Mouse (Mus musculus): Measurements from ENCODE around the gene Pcbp2.

Pcbp2 gene

DNA sequence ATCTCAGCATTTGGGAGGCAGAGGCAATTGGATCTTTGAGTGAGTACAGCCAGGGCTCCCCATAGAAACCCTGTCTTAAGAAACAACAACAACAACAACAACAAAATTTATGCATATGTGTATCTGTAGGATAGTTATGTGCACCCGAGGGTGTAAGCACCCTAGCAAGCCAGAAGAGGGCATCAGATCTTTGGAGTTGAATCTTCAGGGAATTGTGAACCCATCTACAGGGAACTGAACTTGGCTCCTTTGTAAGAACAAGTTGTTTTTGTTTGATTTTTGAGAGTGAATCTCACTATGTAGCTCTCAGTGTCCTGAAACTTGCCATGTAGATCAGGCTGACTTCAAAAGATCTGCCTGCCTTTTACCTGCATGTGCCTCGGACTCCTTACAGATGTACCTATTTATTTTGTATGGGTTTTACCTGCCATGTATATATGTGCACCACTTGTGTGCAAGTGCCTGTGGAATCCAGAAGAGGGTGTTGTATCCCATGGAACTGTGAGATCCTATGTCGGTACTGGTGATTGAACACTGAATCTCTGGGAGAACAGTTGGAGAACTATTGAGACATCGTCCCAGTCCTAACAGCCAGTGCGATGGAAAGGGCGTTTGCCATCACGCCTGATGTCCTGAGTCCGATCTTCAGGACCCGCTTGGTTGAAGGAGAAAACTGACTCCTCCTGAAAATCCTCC is 1.5 kb upstream of the Pcbp2 start:
- no peak for DNase-seq

DNA sequence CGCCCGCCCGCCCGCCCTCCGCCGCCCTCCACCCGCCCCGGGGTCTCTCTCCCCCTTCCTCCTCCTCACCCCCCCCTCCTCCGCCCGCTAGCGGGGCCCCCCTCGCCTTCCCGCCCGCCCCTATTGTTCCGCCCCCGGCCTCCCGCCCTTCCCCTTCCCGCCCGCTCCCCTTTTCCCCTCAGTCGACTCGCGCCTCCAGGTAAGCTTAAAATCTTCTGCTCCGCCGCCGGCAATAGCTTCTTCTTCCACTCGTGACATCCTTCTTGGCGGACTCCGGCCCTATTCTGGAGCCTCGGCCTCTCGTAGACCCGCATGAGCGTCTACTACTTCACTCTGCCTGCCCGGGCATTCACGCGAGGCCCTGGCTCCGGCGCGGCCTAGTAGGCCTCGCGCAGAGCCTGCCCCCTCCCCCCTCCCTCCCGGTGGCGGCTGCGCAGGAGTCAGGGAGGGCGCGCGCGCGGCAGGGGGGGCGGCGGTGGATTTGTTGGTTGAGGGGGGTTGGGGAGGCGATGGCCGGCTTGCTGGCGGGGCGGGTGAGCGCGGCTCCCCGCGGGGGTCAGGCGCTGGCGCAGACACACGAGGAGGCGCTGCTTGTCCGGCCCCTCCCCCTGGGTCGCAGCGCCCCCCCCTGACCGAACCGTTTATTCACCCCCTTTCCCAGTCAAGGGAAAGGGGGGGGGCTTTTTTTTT is 411 bp downstream of the Pcbp2 start:
- DNase-seq, result peak; percentile 84

DNA sequence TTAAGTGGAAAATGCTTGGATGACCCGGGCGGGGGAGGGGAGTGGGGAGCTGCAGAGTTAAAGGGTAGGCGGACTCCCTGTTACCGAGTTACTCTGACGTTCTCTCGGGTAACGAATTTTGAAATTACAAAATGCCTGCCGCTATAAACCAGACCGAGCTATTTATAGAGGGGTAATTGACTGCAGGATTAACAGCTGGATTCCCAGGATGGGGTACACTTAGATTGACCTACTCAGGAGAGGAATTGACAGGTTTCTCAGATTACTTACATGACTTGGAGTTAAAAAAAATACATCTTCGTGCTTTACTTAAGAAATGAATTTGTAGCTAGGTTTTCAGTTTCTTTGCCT is 931 bp downstream of the Pcbp2 start:
- no peak for DNase-seq

DNA sequence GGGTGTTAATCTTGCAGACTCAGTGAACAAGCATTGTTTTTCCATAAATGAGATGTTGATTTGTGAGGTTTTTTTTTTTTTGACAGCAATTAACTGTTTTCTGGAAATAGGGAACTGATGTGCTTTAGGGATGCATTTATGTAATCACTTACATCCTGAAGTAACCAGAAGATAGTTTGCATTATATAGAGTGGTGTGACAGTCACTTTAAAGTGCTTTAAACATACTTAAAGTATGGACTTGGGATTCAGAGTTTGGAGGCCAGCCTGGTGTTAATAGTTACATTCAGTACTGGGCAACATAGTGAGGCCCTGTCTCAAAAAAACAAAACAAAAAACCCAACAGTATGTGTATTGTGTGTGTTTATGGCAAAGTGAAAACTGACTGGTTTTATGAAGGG is 1.4 kb downstream of the Pcbp2 start:
- DNase-seq, result no peak

DNA sequence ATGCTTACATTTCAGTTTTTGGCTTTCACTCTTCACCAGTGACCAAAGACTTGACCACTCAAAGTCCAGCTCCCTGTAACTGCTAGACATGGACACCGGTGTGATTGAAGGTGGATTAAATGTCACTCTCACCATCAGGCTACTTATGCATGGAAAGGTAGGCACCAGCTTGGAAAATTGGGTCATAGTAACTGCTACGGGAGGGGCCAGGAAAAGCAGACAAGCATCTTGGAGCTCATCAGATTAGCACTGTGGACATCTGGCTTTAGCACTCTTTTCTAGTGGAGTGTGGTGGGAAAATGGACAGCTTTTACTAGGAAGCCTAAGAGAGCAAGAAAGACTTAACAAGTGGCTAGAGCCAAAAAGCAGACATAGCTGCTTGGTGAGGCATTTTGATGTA is 2.9 kb downstream of the Pcbp2 start:
- DNase-seq, result no peak

DNA sequence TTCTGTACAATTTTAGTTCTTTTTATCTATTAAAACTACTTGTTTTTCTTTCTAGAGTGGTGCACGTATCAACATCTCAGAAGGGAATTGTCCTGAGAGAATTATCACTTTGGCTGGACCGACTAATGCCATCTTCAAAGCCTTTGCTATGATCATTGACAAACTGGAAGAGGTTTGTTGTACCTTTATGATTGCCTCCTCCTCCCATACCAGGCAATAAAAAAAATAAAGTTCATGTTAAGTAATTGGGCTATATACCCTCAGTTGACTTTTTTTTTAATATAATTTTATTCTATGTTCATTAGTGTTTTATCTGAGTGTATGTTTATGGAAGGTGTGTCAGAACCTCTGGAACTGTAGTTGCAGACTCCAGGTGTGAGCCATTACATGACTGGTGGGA is 4.2 kb downstream of the Pcbp2 start:
- no peak for DNase-seq

DNA sequence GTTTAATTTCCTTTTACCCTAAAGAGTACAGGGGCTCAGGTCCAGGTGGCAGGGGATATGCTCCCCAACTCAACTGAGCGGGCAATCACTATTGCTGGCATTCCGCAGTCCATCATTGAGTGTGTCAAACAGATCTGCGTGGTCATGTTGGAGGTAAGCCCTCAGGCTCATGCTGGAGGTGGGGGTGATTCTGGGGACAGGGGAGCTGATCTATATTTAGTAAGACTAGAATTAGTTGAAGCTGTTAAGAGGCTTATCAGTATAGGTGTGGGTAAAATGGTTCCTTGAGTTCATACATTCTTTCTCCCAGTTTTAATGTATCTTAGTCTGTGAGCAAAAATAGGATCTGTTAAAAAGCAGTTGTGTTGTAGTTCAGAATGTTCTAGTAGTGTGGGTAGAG is 12.8 kb downstream of the Pcbp2 start:
- no peak for DNase-seq

DNA sequence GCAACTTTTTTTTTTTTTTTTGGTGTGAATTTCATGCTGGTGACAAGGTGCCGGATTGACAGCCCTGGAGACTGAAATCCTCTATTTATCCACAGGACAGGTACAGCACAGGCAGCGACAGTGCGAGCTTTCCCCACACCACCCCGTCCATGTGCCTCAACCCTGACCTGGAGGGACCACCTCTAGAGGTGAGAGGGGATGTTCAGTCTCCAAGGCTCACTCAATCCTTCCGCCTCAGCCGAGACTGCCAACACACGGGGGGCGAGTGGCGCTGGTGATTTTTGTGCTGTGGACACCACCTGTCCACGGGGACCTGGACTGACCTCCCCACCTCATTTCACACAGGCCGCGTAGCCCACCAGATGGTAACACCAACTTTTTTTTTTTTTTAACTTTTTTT is 15.5 kb downstream of the Pcbp2 start:
- DNase-seq, result no peak

DNA sequence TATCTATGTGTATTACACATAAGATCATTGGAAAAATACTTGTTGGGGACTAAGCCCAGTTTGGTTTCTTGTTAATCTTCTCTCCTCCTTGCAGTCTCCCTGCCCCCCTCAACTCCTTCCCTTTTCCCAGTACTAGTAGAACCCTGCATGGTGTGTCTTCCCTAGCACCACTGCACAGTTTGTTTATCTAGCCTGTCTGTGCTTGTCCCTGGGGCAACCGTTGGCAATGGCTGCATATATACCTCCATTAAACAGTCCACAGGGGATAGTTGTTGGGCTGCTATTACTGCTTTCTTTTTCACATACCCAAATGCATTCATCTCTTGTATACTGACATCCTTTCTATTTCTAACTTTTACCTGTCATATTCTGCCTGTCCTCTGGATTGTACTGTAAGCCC is 17.3 kb downstream of the Pcbp2 start:
- DNase-seq, result no peak

DNA sequence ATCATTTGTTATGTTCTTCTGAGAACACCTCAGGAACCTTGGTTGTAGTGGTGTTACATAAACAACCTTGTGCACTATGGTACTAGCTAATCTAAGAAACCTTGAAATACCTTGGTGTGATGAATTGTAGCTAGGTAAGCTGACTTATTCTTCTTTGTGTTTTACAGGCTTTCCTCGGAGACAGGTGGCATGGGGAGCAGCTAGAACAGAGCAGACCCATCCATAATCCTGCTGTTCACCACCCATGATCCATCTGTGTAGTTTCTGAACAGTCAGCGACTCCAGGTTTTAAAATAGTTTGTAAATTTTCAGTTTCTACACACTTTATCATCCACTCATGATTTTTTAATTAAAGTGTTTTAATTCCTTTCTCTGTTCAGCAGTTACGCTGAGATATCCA is 28.0 kb downstream of the Pcbp2 start:
- no peak for DNase-seq

DNA sequence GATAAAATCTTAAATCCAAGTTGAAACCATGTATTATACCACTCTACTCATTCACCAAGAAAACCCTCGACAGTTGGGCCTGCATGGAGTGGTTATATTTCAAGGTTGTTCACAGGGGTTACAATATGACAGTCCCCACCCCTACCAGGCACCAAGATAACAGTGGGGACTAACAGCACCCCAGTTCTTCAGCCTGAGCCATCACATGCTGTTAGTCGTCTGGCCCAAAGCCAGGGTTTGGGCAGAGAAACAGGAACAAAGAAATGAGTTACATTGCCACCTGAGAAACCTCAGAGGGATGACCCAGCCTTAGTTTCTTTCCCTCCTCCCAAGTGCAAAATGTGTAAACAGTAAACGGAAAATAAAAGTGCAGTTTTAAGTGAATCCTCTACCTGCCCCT is 29.0 kb downstream of the Pcbp2 start:
- no peak for DNase-seq

DNA sequence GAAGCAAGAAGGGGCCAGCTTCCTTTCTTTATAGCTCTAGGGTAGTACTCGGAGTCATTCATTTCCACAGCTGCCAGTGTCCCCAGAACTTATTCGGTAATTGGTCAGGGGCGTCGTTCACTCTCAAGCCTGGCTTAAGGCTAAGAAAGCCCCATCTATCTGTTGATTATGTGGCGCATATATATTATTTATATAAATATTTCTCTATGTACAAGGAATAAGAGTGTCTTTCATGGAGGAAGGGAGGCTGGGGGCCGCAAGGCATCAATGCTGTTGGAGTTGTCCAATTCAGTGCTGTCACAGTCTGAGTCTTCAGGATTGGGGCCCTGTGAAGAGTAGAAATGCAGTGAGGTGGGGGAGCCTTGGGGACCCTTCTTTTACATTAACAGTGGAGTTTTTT is 29.5 kb downstream of the Pcbp2 start:
- no peak for DNase-seq

DNA sequence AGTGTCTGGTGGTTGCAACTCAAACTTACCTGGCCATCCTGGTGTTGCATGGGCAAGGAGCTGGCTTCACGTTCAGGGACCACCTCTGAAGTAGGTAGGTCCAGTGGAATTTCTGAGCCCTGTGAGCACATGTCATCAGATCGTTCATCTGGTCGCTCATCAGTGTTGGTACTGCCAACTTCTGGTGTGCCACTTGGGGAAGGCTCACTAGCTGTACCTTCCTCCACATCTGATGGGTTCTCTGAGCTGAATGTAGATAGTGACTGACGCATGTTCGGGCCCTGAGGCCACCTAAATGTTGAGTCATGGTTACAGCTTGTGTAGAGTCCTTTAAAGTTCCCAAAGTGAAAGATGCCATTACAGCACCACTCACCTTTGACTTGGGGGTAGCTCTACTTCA is 30.1 kb downstream of the Pcbp2 start:
- no peak for DNase-seq

DNA sequence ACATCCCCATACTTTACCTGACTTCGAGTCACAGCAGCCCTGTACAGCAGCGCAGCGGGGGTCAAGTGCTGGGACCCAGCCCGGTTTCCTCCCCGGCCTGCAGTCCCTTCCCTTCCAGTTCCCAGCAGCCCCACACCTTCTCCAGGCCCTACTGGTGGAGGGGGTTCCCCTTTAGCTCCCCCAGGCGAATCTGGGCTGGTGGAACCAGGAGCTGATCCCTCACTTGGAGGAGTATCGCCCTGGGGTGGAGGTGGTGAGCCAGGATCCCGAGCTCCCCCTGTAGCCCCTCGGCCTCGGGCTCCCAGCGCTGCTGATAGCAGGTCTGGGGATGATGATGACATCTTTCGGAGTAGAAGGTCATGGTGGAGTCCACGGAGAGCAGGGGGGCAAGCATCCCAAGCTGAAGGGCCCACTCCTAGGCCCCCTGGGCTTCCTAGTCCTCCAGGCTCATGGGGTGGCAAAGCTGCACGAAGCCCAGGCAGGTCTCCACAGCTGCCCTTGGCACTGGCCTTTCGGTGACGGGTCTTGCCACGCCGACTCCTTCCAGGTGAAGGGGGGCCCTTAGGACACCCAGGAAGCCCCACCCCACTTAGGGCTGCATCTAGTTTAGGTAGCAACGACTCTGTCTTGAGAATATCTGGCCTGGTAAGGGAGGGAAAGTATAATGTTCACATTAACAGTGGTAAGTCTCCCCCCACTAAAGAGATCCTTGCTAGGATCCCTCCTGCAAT is 30.9 kb downstream of the Pcbp2 start:
- no peak for DNase-seq

DNA sequence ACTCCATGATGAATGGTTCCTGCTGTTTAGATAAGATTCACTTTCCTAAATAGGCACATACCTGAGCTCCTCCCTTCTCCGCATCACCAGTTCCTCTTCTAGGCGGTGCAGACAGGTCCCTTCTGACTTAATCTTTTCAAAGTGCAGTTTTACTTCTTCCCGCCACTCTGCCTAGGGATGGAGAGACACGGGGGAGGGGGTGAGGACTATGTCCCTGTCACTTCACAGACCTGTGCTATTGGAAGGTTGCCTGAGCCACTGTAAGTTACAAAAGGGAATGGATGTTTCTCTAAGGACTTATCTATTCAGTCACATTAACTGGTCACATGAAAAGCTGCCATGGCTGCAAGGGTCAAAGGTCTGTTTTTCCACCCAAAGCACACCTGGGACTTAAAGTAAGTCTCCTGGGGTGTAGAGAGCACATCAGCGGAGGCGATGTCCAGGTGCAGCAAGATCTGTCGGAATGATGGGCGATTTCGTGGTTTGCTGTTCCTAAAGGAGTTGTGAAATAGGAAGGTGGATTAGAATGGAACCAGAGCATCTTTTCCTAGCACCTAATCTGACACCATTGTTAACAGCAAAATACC is 32.0 kb downstream of the Pcbp2 start:
- DNase-seq, result no peak

DNA sequence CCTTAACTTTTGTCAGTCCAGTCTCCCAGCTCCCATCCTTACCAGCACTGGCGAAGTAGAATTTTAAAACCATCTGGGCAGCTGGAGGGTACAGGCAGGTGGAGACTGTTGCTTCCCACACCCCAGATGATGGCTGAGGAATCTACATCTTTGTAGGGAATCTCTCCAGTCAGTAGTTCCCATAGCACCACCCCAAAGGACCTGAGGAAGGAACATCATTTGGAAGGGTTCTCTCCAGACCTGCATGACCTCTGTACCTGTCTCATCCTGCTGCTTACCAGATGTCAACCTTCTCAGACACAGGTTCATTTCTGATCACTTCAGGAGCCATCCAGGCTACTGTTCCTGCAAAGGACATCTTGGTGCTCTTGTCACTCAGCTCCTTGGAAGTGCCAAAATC is 33.1 kb downstream of the Pcbp2 start, which contains the start of gene Gm10337:
Gene Gm10337, plus strand, starts transcription at position 276 of the 400 bp plus-strand sequence.
- DNase-seq, result no peak

DNA sequence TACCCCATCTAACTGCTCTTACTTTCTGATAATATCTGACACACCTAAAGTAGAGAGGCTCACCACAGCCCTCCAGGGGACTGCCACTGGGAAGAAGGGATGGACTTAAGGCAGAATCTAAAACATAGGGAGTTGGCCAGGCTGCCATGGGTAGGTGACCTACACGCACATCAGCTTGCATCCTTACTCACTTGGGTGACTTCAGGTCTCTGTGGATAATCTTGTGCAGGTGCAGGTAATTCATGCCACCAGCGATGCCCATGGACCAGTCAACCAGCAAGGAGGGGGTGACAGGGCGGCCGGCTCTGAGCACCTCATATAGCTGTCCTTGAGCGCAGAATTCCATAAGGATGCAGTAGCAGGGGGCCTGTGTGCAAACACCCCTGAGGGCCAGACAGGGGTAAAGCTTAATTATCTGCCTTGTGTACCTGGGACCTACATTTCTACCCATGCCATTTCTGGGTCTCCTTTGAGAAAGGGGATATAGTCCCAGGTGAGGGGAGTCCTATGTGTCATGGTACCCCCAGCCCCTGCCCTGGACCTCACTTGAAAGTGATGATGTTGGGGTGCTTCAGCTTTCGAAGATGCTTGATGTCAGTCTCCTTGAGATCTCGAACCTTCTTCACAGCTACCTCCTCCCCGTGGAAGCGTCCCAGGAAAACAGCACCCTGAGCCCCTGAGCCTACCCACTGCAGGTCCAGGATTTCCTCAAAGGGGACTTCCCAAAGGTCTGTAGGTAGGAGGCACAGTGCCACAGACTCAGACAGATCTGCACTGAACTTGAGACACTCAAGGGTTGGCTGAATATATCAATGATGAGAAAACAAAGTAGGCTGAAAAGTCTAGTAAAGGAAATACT is 33.8 kb downstream of the Pcbp2 start:
- no peak for DNase-seq

DNA sequence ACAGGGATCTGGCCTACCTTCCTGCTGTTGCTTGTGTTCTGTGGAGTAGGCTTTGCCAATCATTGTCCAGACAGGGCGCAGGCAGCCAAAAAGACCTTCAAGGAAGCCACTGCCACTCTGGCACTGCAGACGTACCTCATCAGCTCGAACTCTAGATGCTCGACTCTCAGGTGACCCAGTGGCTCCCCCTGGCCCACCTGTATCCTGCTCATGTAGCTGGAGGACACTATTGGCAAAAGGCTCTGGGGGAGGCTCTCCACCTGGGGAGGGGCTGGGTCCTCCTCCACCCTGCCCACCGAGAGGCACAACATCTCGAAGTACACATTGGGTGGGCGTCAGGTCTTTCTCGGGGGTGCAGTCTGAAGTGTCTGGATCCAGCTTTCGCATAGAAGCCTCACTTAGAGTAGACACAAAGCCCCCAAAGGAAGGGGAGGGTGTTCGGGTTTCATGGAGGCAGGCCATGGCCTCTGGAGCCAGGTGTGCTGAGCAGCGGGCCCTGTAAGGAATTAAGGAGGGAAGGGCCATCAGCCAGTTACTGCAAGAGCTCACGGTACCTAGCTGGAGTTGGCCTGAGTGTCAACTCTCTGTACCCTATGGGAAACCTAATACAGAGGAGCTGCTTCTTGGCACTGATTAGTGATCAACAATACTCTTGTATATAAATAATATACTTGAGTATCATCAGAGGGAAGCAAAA is 34.9 kb downstream of the Pcbp2 start:
- DNase-seq, result no peak

DNA sequence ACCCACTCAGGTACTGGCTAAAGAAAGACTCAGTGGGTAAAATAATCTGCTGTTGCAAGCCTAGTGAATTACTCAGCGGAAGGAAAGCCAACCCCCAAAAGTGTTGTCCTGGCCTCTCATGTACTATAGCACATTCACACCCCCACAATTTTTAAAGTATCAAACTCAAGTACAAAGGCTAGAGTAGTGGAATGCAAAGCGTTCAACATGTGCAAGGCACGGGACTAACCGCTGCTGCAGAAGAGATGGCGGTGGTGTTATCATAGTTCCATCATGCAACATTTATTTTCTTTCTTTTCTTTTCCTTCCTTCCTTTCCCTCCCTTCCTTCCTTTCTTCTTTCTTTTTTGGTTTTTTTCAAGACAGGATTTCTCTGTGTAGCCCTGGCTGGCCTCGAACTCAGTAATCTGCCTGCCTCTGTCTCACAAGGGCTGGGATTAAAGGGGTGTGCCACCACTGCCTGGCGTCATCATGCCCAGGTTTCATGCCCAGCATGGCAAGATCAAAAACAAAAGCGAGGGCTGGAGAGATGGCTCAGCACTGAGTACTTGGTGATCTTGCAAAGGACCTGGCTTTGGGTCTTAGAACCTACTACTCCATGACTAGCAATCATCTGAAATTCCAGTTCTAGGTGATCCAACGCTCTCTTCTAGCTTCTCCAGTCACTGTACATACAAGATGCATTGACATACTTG is 35.6 kb downstream of the Pcbp2 start:
- DNase-seq, result no peak

DNA sequence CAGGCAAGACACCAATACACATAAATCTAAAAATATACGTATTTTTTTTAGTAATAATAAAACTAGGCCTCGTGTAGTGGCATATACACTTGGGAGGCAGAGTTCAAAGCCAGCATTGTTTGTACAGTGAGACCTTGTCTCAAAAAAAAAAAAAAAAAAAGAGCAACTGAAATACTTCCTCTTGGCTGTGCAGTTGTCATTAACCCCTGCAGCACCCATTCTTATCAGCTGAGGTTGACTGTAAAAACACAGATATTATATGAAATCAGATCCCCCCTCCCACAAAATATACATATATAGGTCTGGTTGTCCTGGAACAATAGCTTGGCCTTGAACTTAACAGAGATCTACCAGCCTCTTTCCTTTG is 36.1 kb downstream of the Pcbp2 start:
- DNase-seq, result no peak

DNA sequence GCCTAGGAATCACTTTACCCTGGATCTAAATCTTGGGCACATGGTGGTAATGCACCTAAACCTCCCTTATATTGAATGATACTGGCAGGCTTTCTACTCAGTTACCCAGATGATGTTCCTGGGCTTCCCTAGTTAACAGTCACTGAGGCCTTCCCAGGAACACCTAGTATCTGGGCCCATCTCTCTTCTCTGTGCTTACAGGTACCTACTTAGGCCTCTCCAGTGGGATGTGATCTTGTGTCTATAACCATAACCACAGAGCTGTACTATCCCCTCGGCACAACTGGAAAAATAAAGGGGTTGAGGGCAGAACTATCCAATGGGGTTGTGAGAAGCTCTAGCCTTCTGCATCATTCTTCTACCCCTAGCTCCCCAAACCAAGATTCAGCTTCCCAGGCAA is 36.5 kb downstream of the Pcbp2 start:
- no peak for DNase-seq

DNA sequence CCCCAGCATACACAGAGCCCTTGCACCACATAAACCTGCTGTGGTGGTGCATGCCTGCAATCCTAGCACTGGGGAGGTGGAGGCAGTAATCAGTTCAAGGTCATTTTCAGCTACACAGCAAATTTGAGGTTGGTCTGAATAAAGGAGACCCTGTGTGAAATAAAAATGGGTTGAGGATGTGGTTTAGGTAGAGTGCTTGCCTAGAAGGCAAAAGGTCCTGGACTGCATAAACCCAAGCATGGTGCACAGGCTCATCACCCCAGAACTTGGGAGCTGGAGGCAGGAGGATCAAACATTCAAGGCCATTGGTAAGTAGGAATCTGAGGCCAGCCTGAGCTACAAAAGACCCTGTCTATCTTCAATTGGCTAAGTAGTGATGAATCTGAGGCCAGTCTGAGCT is 37.2 kb downstream of the Pcbp2 start:
- DNase-seq, result no peak
